Mouse (Mus musculus) intestine, embryonic 15.5 days (tissue): ENCODE data around the gene Zc3h4. TPM values are rescaled to one million over a fixed set of nuclear protein-coding genes. Genes with fewer than 3 reads are reported as not detected.

Source experiments
- ATAC-seq: fragments of 200-750 bp; cut with Nextera tagmentation; 2 replicates; pipeline ENCODE4 v1.8.0; 2017; ENCODE audit warnings: moderate TSS enrichment, moderate library complexity
- H3K27ac ChIP-seq: fragments of 300-500 bp; sonication (generic); 2 replicates; pipeline ENCODE4 v1.5.1; 2015; ENCODE audit warnings: mild to moderate bottlenecking, inconsistent platforms
- H3K27me3 ChIP-seq: fragments of 300-500 bp; sonication (generic); replicated peaks from 2 replicates; pipeline ENCODE4 v1.6.1; 2015; ENCODE audit warnings: inconsistent platforms
- H3K36me3 ChIP-seq: fragments of 300-500 bp; sonication (generic); 2 replicates; pipeline ENCODE4 v1.6.1; 2015; ENCODE audit warnings: inconsistent platforms
- H3K4me1 ChIP-seq: fragments of 300-500 bp; sonication (generic); replicated peaks from 2 replicates; pipeline ENCODE4 v1.6.1; 2015; ENCODE audit warnings: inconsistent platforms
- H3K4me2 ChIP-seq: fragments of 300-500 bp; sonication (generic); replicated peaks from 2 replicates; pipeline ENCODE4 v1.6.1; 2015; ENCODE audit warnings: mild to moderate bottlenecking, inconsistent platforms
- H3K4me3 ChIP-seq: fragments of 300-500 bp; sonication (generic); replicated peaks from 2 replicates; pipeline ENCODE4 v1.5.1; 2015; ENCODE audit warnings: inconsistent platforms
- H3K9ac ChIP-seq: fragments of 300-500 bp; sonication (generic); 2 replicates; pipeline ENCODE4 v1.6.1; 2015; ENCODE audit warnings: inconsistent platforms
- H3K9me3 ChIP-seq: fragments of 300-500 bp; sonication (generic); 2 replicates; pipeline ENCODE4 v1.6.1; 2016; ENCODE audit warnings: inconsistent platforms
- WGBS: fragments of 180-500 bp; shearing (Covaris S2); methylation state at CpG from one replicate; pipeline ENCODE4 v1.1.7; 2015; 5-methylcytosine and 5-hydroxymethylcytosine counted together
- polyA plus RNA-seq: library from polyadenylated mRNA; unstranded; fragments of >200 nt; fragmentation: Nextera tagmentation; extraction: Ambion mirVana; gene quantifications from 2 replicates; pipeline ENCODE4 v1.2.1, GENCODE M21; 2015

The Zc3h4 gene
- polyA plus RNA-seq, 1 experiment from 2014 or later = 13.8 TPM

GRCm38 (mm10) chr7:16420493-16421118 lies 19.9 kb downstream of the Zc3h4 start:
- no peaks in the 10 kb centered on the region for H3K27me3 ChIP-seq
- H3K9ac ChIP-seq = no peak overlapping the region
- ATAC-seq = peak; percentile 91
- H3K27ac ChIP-seq = peak overlapping the region; percentile 27
- H3K4me2 ChIP-seq = peak overlapping the region; percentile 27
- WGBS = 74% methylated on average over 8 of the region's 8 CpGs
- no peaks in the 10 kb centered on the region for H3K9me3 ChIP-seq
- peaks cover 10% of the 10 kb centered on the region; the same call in 1 of the 2 replicates for H3K4me1 ChIP-seq
- peaks cover 39% of the 10 kb centered on the region for H3K36me3 ChIP-seq
- H3K4me3 ChIP-seq = no peak overlapping the region

- H3K4me3 ChIP-seq = no peak overlapping the region
- H3K4me2 ChIP-seq = no peak overlapping the region
- peaks cover 10% of the 10 kb centered on the region; the same call in 1 of the 2 replicates for H3K4me1 ChIP-seq
- no peaks in the 10 kb centered on the region for H3K9me3 ChIP-seq
- ATAC-seq = no peak
- no peak overlapping the region for H3K9ac ChIP-seq
- 80% methylated on average over 18 of the region's 18 CpGs for WGBS
- no peaks in the 10 kb centered on the region for H3K27me3 ChIP-seq
- H3K27ac ChIP-seq = peak overlapping the region; percentile 25; the same call in 1 of the 2 replicates
- H3K36me3 ChIP-seq = peaks cover 49% of the 10 kb centered on the region
These were observed 21.6 kb downstream of the Zc3h4 start for GRCm38 (mm10) chr7:16422222-16422856.

DNA sequence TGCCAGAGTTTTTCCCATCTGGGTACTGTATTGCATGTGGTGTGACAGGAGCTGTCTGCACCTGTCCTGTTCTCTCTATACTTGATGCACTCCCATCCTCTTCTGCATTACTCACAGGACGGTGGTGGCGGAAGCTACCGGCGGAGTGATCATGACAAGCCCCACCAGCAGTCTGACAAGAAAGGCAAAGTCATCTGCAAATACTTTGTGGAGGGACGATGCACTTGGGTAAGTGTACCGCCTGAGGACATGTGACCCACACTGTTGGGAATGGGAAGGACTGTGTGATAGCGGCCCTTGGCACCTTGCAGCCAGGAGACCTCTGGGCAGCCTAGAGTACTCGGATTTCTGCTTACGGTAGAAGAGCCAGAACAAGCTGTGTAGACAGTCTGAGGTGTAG lies 23.0 kb downstream of the Zc3h4 start:
- 90% methylated on average over 9 of the region's 9 CpGs for WGBS
- Histone ChIP-seq H3K4me2 (no peak overlapping the region), H3K4me1 (peaks cover 10% of the 10 kb centered on the region; the same call in 1 of the 2 replicates), H3K9me3 (no peaks in the 10 kb centered on the region), H3K27me3 (no peaks in the 10 kb centered on the region), H3K36me3 (peaks cover 55% of the 10 kb centered on the region), H3K27ac (no peak overlapping the region), H3K9ac (no peak overlapping the region), H3K4me3 (no peak overlapping the region)
- no peak for ATAC-seq

DNA sequence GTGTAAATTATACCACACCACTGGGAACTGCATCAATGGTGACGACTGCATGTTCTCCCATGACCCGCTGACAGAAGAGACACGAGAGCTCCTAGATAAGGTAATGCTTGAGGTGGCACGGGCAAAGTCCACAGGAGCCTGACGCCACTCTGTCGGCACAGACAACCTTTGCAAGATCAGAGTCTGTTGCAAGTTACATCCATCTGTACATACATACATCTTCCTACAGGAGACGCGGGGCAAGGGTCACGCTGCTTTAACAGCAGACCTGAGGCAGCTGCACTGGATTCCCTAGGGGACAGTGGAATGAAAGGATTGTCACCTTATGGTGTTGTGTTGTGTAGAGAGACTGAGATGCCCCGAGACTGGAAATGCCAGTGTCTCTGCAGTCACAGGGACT lies 25.0 kb downstream of the Zc3h4 start:
- peak; percentile 66 for ATAC-seq
- WGBS = 72% methylated on average over 10 of the region's 10 CpGs
- H3K4me1 ChIP-seq = 0 out of 2 replicates have a peak, but pooled peaks cover 6% of the 10 kb centered on the region
- no peak overlapping the region for H3K9ac ChIP-seq
- H3K27me3 ChIP-seq = no peaks in the 10 kb centered on the region
- no peak overlapping the region for H3K4me3 ChIP-seq
- H3K4me2 ChIP-seq = no peak overlapping the region
- peaks cover 60% of the 10 kb centered on the region for H3K36me3 ChIP-seq
- H3K27ac ChIP-seq = 0 out of 2 replicates have a peak overlapping the region, but pooled peaks have one; percentile 27
- H3K9me3 ChIP-seq = no peaks in the 10 kb centered on the region

DNA sequence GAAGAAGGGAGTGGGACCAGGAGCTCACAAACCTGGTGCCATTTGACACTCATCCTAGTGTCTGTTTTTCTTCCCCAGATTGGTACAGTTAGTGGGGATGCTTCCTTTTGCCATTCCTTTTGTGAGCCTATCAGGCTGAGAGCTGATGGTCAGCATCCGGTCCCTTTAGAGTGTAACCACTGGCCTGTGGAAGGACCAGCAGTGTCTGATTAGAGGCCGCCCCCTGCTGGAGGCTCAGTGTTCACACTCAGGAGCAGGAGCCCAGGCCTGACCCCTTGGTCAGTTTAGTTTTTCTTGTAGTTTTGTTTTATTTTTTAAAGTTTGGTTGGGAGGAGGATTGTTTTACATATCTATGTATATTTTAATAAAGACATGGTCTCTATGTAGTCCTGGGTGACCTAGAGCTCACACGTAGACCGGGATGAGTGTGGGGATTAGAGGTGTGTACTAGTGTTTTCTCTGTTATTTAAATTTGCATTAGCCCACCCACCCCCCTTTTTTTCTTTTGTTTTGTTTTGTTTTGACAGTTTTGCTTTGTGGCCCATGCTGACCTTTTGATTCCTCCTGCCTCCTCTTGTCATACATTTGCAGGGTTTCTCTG lies 25.5 kb downstream of the Zc3h4 start:
- Histone ChIP-seq H3K9me3 (no peaks in the 10 kb centered on the region), H3K9ac (no peak overlapping the region), H3K27ac (0 out of 2 replicates have a peak overlapping the region, but pooled peaks have one; percentile 27), H3K36me3 (peaks cover 64% of the 10 kb centered on the region), H3K4me3 (no peak overlapping the region), H3K27me3 (no peaks in the 10 kb centered on the region), H3K4me1 (0 out of 2 replicates have a peak, but pooled peaks cover 6% of the 10 kb centered on the region), H3K4me2 (no peak overlapping the region)
- ATAC-seq = peak; percentile 80
- WGBS = 62% methylated on average over 4 of the region's 4 CpGs

DNA sequence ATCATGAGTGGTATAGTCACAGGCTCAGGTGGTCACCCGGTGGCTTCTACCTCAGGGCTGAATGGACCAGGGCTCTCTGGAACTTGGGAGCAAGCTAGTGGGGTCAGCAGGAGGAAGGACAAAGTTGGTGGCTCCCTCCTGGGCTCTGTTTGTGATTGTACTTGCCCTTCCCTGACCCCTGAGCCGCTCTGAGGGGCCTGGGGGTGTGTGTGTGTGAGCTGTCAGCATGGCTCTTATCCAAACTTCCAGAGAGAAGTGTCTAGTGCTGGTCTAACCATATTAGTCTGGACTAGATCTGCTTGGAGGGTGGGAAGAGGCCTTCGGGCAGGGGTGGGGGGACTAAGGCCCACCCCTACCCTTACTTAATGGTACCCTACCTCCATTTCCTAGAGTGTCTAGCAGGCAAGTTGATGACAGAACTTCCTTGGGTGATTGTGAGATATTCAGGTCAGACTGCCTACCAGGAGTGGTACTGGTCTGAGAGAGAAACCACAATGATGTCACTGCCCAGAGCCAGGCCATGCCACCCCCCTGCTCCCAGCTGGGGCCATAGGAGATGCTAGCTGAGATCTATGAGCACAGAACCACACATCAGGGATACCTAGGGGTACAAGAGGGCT lies 32.8 kb downstream of the Zc3h4 start:
- Histone ChIP-seq H3K4me2 (no peak overlapping the region), H3K27me3 (no peaks in the 10 kb centered on the region), H3K4me3 (no peak overlapping the region), H3K9ac (no peak overlapping the region), H3K9me3 (no peaks in the 10 kb centered on the region), H3K27ac (no peak overlapping the region), H3K4me1 (no peaks in the 10 kb centered on the region), H3K36me3 (peaks cover 78% of the 10 kb centered on the region)
- no peak for ATAC-seq
- 66% methylated on average over 3 of the region's 3 CpGs for WGBS

- Histone ChIP-seq H3K27me3 (no peaks in the 10 kb centered on the region), H3K9me3 (no peaks in the 10 kb centered on the region), H3K4me1 (no peaks in the 10 kb centered on the region), H3K27ac (no peak overlapping the region), H3K4me3 (no peak overlapping the region), H3K36me3 (peaks cover 62% of the 10 kb centered on the region), H3K9ac (no peak overlapping the region), H3K4me2 (no peak overlapping the region)
- 91% methylated on average over 9 of the region's 9 CpGs for WGBS
- peak; percentile 29; the same call in 1 of the 2 replicates for ATAC-seq
These were observed 34.4 kb downstream of the Zc3h4 start for GRCm38 (mm10) chr7:16435088-16435487.

DNA sequence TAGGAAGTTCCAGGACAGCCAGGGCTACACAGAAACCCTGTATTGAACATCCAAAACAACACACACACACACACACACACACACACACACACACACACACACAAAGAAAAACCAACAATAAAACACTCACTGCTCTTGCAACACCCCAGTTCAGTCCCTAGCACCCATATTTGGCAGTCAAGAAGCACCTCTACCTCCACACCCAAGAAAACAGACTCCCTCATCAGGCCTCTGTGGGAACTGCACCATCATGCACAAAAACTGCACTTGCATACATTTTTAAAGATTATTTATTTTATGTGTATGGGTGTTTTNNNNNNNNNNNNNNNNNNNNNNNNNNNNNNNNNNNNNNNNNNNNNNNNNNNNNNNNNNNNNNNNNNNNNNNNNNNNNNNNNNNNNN lies 40.5 kb downstream of the Zc3h4 start:
- Histone ChIP-seq H3K4me3 (no peak overlapping the region), H3K9ac (no peak overlapping the region), H3K27ac (no peak overlapping the region), H3K27me3 (no peaks in the 10 kb centered on the region), H3K9me3 (no peaks in the 10 kb centered on the region), H3K36me3 (peaks cover 5% of the 10 kb centered on the region; the same call in 1 of the 2 replicates), H3K4me2 (no peak overlapping the region), H3K4me1 (no peaks in the 10 kb centered on the region)
- ATAC-seq = no peak

DNA sequence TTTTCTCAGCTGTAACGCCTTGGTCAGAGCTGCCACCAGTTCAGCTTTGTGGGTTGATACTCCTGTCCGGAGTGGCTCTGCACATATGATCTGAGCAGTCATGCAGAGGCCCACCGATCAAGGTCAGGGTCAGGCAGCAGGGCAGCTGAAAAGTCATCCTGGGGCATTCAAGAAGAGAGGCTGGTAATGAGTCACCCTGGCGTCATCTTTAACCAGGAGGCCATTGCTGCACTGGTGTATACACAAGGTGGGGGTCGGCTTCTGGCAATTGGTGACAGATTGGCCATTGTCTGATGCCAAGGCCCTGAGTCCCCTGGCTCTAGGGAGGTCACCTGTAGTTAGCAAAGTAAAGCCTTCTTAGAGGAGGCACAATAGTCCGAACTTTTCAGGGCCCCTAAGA lies 50.9 kb downstream of the Zc3h4 start:
- no peak for ATAC-seq
- Histone ChIP-seq H3K9me3 (no peaks in the 10 kb centered on the region), H3K27me3 (no peaks in the 10 kb centered on the region), H3K9ac (no peak overlapping the region), H3K4me1 (peaks cover 10% of the 10 kb centered on the region), H3K36me3 (0 out of 2 replicates have a peak, but pooled peaks cover 4% of the 10 kb centered on the region), H3K27ac (no peak overlapping the region), H3K4me2 (no peak overlapping the region), H3K4me3 (no peak overlapping the region)
- WGBS = 66% methylated on average over 6 of the region's 6 CpGs

- peak; percentile 99 for ATAC-seq
- H3K27ac ChIP-seq = peak within 1 kb of the TSS; percentile 42; the same call in 1 of the 2 replicates
These were observed 51.9 kb downstream of the Zc3h4 start, which contains the start of gene Tmem160 for GRCm38 (mm10) chr7:16452587-16453073. Gene Tmem160, plus strand, starts transcription at chr7:16452779.

DNA sequence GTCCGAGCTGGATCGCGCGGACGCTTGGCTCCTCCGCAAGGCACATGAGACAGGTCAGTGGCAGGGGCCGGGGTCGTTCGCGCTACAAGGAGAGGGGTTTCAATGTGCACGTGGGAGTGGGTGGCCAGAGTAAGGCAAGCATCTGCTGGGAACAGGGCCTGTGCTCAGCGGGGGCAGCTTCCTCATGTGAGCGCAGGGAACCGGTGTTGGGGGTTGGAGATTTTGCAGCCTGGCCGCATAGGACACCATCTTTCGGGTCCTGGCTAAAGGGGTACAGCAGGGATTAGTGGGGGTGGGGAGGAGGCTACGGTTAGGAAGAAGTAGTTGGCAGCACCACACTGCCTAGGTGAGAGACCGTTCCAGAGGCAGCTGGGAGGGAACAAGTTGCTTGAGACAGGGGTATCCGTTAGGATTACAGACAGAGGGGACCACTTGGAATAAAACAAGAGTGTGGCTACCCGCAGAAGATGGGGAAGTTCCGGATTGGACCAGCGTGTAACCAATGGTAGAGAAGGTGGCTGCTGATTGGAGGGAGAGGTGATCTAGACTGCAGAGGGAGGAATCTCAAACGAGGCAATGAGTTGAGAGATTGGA lies 52.5 kb downstream of the Zc3h4 start:
- Histone ChIP-seq H3K27me3 (no peaks in the 10 kb centered on the region), H3K27ac (peak overlapping the region; percentile 42; the same call in 1 of the 2 replicates), H3K4me3 (peak overlapping the region; percentile 80), H3K4me1 (peaks cover 10% of the 10 kb centered on the region), H3K4me2 (peak overlapping the region; percentile 90), H3K36me3 (0 out of 2 replicates have a peak, but pooled peaks cover 4% of the 10 kb centered on the region), H3K9me3 (no peaks in the 10 kb centered on the region), H3K9ac (peak overlapping the region; percentile 66)
- peak; percentile 64 for ATAC-seq
- under 1% methylated on average over 23 of the region's 23 CpGs for WGBS

More at GRCm38 (mm10) chr7:16452587-16453073, 51.9 kb downstream of the Zc3h4 start, which contains the start of gene Tmem160:
- Histone ChIP-seq H3K4me2 (peak within 1 kb of the TSS; percentile 90), H3K9ac (peak within 1 kb of the TSS; percentile 66), H3K4me3 (peak within 1 kb of the TSS; percentile 80), H3K9me3 (no peaks in the 10 kb centered on the region), H3K36me3 (0 out of 2 replicates have a peak, but pooled peaks cover 4% of the 10 kb centered on the region), H3K4me1 (peaks cover 10% of the 10 kb centered on the region), H3K27me3 (no peaks in the 10 kb centered on the region)
- under 1% methylated on average over 30 of the region's 30 CpGs for WGBS
